Mouse (Mus musculus) cortical plate, adult 2 months (tissue): ENCODE data around the gene Sit1. TPM values are rescaled to one million over a fixed set of nuclear protein-coding genes. Genes with fewer than 3 reads are reported as not detected.

Experiments used
- H3K27ac ChIP-seq: fragments of 200-500 bp; 2 replicates; pipeline ENCODE4 v1.5.1; 2012; ENCODE audit warnings: low read length, control low read depth, inconsistent platforms; ENCODE audit not compliant: insufficient read depth
- H3K4me1 ChIP-seq: fragments of 200-500 bp; 2 replicates; pipeline ENCODE4 v1.6.1; 2011; ENCODE audit warnings: low read length; ENCODE audit not compliant: control insufficient read depth, insufficient read depth
- H3K4me3 ChIP-seq: fragments of 200-500 bp; 2 replicates; pipeline ENCODE4 v1.5.1; 2011; ENCODE audit warnings: mild to moderate bottlenecking, low read length, control low read depth; ENCODE audit not compliant: insufficient read depth
- CTCF ChIP-seq: fragments of 200-500 bp; IDR thresholded peaks from 2 replicates; pipeline ENCODE4 v1.5.1; 2011; ENCODE audit warnings: mild to moderate bottlenecking, control low read depth, low read length; ENCODE audit not compliant: insufficient read depth; ENCODE audit errors: extremely low read depth
- POLR2A ChIP-seq: fragments of 200-500 bp; IDR thresholded peaks from 2 replicates; pipeline ENCODE4 v1.6.1; 2011; ENCODE audit warnings: mild to moderate bottlenecking, low read length, control low read depth; ENCODE audit not compliant: insufficient read depth; ENCODE audit errors: extremely low read depth
- polyA plus RNA-seq: library from polyadenylated mRNA; depleted of rRNA; stranded (reverse); fragments of >200 nt; gene quantifications from 2 replicates; pipeline ENCODE4 v1.2.3, GENCODE M21; 2012; rRNA removed

Gene Sit1
- 0.08 TPM in 1 of 2 replicates, not detected in the other for polyA plus RNA-seq

GRCm38 (mm10) chr4:43483535-43484091 lies at the start of gene Sit1:
Gene Sit1 (minus strand): TSS chr4:43483734.
- Histone ChIP-seq H3K4me3 (no peak within 1 kb of the TSS), H3K4me1 (no peaks in the 10 kb centered on the region), H3K27ac (no peak within 1 kb of the TSS)
- no peak for TF ChIP-seq POLR2A
- no peak for TF ChIP-seq CTCF

GRCm38 (mm10) chr4:43533270-43533669 lies 49.7 kb upstream of the Sit1 start:
- no peak overlapping the region for H3K4me3 ChIP-seq
- no peaks in the 10 kb centered on the region for H3K4me1 ChIP-seq
- no peak for TF ChIP-seq POLR2A
- H3K27ac ChIP-seq = no peak overlapping the region

DNA sequence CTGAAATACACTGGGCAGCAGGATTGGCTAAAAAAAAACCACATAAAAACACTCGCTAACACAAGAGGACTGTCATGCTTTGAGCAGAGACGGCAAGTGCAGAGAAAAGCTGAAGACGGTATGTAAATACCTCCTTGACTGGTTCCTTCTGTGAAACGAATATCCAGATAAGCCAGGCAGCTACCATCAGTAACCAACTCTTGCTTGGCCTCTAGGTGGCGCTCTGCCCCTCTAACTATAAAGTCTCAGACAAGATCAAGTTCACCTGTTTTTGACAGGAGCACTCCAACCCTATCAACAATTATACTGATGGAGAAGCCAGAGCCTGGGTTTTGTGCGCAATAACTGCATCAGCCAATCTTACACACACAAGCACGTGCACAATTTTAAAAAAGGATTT lies 47.0 kb upstream of the Sit1 start:
- Histone ChIP-seq H3K4me1 (no peaks in the 10 kb centered on the region), H3K4me3 (no peak overlapping the region), H3K27ac (no peak overlapping the region)
- TF ChIP-seq POLR2A (no peak), CTCF (peak; percentile 82)

GRCm38 (mm10) chr4:43530081-43530501 lies 46.6 kb upstream of the Sit1 start:
- no peak overlapping the region for H3K4me3 ChIP-seq
- no peak overlapping the region for H3K27ac ChIP-seq
- TF ChIP-seq POLR2A (no peak), CTCF (no peak)

DNA sequence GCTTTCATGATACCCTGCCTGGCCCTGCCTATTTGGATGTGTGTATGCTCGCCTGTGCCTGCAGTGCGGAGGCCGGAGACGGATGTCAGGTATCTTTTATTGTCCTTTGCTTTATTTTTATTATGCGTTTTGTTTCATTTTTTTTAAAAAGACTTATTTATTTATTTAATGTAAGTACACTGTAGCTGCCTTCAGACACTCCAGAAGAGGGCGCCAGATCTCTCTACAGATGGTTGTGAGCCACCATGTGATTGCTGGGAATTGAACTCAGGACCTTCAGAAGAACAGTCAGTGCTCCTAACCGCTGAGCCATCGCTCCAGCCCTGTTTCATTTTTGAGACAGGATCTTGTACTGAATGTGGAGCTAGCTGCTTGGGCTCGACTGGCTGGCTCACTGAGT lies 45.0 kb upstream of the Sit1 start:
- TF ChIP-seq POLR2A (no peak), CTCF (no peak)
- Histone ChIP-seq H3K27ac (no peak overlapping the region), H3K4me1 (no peaks in the 10 kb centered on the region), H3K4me3 (no peak overlapping the region)

More at GRCm38 (mm10) chr4:43530081-43530501, 46.6 kb upstream of the Sit1 start:
- no peaks in the 10 kb centered on the region for H3K4me1 ChIP-seq

DNA sequence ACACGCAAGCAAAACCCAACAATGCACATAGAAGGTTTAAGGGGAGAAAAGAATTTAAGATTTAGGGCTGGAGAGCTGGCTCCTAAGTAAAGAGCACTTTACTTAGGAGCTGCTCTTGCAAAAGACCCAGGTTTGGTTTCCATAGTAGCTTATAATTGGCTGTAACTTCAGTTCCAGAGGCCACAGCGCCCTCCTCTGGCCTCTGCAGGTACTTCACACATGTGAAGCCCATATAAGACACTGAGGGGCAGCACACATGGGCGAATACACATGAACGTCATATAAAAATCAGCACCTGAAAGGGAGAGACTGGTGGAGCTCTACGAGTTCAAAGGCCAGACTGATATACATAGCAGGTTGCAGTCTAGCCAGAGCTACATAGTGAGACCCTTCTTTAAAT lies 44.3 kb upstream of the Sit1 start:
- H3K4me3 ChIP-seq = no peak overlapping the region
- H3K27ac ChIP-seq = no peak overlapping the region
- H3K4me1 ChIP-seq = no peaks in the 10 kb centered on the region
- TF ChIP-seq CTCF (0 out of 2 replicates have a peak, but pooled peaks have one; percentile 15), POLR2A (no peak)

- Histone ChIP-seq H3K27ac (no peak overlapping the region), H3K4me3 (no peak overlapping the region; the same call in 1 of the 2 replicates), H3K4me1 (no peaks in the 10 kb centered on the region)
- TF ChIP-seq POLR2A (no peak), CTCF (no peak)
These were observed 36.4 kb upstream of the Sit1 start for GRCm38 (mm10) chr4:43519956-43520355.

DNA sequence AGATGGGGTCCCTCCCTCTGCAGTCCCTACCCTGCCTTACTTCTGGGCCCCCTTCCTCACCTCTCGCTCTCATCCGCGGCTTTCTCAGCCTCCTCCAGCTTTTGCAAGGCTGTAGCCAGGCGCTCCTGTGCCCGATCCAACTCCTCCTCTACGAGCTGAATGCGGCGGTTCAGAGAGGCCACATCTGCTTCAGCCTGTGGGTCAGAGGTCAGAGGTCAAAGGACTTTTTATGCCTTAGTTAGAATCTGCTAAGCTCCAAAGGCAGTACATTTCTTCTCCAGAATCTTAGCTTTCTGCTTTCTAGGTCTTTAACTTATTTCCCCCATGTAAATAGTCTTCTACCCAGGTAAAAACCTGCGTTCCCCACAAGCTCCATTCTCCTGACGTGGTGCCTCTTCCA lies 36.0 kb upstream of the Sit1 start:
- TF ChIP-seq POLR2A (no peak), CTCF (no peak)
- Histone ChIP-seq H3K4me1 (no peaks in the 10 kb centered on the region), H3K4me3 (peak overlapping the region; percentile 14; the same call in 1 of the 2 replicates), H3K27ac (no peak overlapping the region)

GRCm38 (mm10) chr4:43515764-43516708 lies 32.5 kb upstream of the Sit1 start:
- Histone ChIP-seq H3K4me3 (no peak overlapping the region), H3K4me1 (no peaks in the 10 kb centered on the region), H3K27ac (no peak overlapping the region)
- TF ChIP-seq CTCF (no peak), POLR2A (no peak)

DNA sequence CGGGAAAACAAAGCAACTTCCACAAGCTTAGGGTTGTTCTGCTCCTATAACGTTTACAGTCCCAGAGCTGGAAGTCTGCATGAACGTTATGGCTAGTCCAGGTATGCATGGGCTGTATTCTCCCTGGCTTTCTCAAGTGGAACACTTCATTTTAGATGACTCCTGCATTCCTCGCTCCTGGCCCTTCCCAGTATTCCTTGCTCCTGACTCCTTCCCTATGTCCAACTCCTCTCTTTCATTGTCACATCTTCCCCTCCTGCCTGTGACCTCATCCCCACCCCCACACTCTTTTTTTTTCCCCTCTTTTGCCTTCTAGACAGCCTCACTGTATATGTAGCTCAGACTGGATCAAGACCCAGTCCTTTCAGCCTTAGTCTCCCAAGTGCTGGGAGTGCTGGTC lies 30.3 kb upstream of the Sit1 start:
- TF ChIP-seq POLR2A (no peak), CTCF (no peak)
- H3K27ac ChIP-seq = no peak overlapping the region
- no peaks in the 10 kb centered on the region for H3K4me1 ChIP-seq
- H3K4me3 ChIP-seq = no peak overlapping the region
